Mouse (Mus musculus): ENCODE results near the gene Snapc4. TPM values are rescaled to one million over a fixed set of nuclear protein-coding genes. Genes with fewer than 3 reads are reported as not detected.

The Snapc4 gene
- polyA plus RNA-seq (2012) = 61.5 and 68.5 TPM in 2 replicates

DNA sequence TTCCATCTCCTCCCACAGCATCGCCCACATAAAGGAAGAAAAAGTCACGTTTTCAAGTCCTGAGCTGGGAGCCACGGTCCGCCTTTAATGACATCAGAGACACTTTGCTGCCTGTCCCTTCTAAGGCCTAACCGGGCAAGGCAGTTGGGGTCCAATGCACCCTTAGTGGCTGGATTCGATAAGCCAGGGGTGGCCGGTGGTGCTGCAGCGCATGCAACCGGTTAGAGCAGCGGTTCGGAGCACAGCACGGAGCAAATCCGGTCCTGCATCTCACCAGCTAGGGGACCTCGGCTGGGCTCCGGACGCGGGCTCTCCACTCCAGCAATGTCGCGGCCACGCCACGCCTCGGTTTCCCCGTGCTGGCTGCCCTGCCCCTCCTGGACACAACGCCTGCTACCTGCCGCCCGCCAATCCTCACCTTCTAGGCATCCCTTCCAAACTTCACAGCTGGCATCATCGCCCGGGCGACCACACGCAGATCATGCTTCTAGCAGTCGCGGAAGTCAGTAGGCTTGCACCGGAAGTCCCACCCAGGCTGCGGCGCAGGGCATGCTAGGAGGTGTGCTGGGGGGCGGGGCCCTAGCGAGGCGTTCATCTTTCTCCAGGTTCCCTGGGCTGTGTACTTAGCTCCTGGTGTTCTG, at the start of gene Snapc4:
Gene Snapc4, minus strand, starts transcription at position 523 of the 641 bp plus-strand sequence.
- TF ChIP-seq GATA1 (IDR thresholded peaks at IDR 0.05; ENCODE audit: low read length) = no peak

DNA sequence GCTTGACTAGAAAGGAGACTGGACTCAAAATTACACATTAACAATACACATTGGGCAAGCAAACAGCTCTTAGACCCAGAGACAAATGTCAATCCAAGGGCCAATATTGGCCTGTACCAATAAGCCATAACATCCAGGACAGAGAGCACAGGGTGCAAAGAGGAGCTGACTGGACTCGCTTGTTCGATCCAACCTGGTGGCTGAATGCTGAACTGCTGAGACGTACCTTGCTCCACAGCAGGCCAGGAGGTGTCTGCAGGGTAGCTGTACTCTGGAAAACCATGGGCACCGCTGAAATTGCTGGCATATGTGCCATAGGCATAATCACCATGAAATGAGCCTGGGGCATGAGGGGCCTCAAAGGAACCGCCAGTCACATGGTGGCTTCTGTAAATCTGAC, 49.4 kb upstream of the Snapc4 start:
- TF ChIP-seq GATA1 (IDR thresholded peaks at IDR 0.05; ENCODE audit: low read length) = no peak

DNA sequence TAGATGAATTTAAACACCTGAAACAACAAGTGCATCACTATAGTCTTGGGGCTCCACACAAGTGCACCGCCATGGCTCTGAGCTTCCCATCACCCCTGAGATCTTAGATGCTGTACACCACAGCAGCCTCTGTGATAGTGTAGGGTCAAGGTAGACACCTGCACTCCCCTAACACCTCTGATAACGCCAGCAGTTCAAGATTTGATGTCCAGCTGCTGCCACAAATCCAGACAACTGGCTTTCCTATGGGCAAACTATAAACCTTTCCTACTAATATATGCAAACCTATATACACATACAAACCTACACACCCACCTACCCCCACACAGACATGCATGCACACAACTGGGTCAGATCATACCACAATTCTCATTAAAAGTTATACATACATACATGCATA, 44.1 kb upstream of the Snapc4 start:
- TF ChIP-seq GATA1 (IDR thresholded peaks at IDR 0.05; ENCODE audit: low read length) = no peak

DNA sequence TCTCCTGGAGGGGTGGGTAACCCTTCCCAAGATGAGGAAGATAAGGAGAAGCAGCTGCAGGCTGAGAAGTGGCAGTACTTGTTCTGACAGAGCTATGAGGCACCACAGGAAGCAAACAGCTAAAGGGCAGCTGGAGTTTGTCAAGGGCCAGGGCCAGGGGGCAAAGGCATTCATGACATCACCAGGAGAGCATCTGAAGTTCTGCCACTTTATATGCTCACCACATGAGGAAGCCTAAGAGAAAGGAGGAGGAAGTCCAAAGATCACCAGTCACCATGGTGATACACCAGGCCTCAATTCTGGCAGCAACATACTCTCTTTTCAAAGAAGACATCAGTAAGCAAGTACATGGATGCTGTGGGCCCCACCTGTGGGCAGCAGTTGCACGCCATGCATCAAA, 42.6 kb upstream of the Snapc4 start:
- no peak for TF ChIP-seq GATA1 (IDR thresholded peaks at IDR 0.05; ENCODE audit: low read length)

DNA sequence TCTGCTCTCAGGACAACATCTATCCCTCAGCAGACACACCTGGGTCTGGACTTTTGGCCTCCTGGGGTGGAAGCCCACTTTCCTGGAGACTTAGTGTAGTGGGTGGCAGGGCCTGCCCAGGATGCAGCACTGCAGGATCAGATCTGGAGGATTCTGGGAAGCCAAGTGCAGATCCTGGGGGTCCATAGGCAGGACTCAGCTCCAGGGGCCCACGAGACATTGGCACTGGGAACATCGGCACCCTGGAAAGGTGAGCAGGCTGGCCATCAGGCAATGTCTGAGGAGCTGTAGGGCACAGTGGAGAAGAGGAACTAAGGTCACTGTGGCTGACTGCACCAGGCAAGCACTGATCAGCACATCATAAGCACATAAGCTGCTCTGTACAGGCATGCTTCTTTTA, 41.5 kb upstream of the Snapc4 start:
- TF ChIP-seq GATA1 (IDR thresholded peaks at IDR 0.05; ENCODE audit: low read length) = no peak

DNA sequence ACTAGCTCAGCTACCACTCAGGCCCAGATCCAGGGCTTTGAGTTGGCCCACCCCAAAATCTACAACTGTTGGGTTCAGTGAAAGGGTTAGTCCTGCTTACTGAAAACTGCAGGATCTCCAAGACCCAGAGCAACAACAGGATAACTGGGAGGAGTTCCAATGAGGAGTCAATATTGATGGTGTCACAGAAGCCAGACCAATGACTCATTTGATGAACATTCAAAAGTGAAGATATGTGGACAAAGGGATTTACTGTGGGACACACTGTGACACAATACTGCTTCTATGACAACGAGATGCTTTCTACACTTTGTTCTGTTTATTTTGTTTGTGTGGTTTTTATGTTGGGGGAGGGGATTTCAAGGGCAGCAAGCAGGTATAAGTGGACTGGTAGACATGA, 37.7 kb upstream of the Snapc4 start:
- no peak for TF ChIP-seq GATA1 (IDR thresholded peaks at IDR 0.05; ENCODE audit: low read length)

DNA sequence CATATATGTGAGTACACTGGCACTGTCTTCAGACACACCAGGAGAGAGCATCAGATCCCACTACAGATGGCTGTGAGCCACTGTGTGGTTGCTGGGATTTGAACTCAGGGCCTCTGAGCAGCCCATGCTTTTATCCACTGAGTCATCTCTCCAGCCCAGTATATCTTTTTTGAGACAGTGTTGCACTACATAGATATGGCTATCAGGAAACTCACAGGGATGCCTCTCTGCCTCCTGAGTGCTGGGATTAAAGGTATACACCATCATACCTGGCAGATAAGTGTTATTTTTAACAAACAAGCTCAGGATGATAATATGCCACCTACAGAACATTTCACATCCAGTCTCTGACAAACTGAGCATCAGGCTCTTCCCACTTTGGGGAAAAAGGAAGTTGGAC, 36.6 kb upstream of the Snapc4 start:
- no peak for TF ChIP-seq GATA1 (IDR thresholded peaks at IDR 0.05; ENCODE audit: low read length)

DNA sequence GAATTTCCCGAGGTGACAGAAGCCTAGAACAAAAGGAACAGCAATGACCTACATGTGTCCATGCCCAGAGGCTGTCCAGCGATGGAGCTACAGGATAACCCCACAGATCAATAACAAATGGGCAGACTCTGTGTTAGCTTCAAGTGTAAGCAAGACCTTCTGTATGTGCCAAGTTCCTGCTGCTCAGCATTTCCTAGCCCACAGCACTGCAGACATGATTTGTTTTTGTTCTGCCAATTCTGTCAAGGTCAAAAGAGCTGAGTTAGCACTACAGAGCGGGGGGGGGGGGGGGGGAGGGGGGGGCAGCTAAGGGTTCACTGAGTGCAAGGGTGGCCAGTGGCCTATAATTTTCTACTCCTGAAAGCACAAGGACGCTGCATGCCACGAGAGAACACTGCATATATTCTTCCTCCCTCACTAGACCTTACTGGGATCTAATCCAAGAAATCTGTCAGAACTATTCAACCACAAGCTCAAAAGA, 30.5 kb upstream of the Snapc4 start:
- TF ChIP-seq GATA1 (IDR thresholded peaks at IDR 0.05; ENCODE audit: low read length) = no peak

DNA sequence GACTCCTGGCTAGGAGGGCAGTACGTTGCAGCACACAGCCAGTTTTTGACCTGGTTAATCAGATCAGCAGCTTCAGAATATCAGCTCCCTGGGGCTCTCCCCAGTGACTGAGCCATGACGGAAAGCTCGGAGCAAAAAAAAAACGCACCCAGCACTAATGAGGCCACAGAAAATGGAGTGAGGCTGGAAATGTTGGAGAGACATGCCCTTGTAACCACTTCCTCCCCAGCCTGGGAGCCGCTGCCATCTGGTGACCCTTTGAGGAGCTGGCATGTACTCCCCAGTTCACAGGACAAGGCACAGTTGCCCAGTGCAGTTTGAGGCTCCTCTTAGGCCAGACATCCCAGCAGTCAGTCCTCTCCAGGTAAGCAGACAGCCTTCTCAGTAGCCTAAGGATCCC, 29.6 kb upstream of the Snapc4 start:
- TF ChIP-seq GATA1 (IDR thresholded peaks at IDR 0.05; ENCODE audit: low read length) = no peak

DNA sequence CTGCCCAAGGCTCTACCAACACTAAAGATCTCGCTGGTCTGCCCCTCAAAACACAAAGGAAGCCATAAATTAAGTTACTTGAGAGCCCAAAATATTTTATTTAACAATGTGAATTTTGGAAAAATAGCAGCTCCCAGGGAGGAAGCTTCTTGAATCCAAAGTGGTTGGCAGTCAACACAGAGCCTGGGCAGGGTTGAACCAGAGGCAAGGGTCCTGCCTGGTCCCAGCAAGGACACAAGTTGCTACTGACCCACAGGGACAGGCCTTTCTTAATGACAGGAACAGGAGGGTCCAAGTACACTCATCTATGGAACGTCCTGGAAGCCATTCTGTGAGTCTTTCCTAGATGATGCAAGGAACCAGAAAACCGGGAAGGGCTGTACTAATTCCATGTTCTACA, 28.9 kb upstream of the Snapc4 start:
- TF ChIP-seq GATA1 (IDR thresholded peaks at IDR 0.05; ENCODE audit: low read length) = no peak

DNA sequence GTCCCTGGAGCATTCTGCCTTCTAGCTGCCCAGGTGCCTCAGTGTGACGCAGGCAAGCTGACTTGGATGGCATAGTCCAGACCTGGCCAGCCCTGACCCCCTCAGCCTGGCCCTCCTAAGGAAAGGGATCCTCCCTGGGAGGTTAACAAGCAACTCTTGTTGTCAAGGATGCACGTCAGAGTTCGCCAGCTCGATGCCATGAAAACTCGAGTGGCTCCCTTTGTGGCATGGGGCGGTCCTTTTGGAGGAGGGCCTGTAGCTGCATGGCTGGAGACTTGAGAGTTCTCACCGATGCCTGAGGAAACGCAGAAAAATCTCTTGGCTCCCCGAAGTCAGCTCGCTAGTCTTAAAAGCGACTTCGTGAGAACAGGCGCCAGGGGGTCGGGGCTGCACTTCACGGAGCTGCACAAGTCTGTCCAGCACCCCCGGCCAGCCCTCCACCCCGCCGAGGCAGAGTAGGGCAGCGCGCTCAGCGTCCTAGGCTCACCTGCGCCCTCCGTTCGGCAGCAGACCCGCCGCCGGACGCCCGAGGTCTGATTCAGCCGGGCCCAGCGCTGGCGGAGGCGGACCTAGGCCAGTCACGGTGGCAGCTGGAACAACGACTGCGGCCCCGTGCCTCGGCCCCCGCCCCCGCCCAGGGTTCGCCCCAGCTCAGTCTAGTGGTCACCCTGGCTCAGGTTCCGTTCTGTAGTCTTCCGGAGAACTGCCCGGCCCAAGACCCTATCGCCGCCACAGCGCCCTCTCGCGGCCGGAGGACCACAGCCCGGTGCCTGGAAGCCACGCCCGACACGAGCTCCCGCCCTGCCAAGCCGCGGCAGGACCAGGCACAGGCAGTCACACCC, 28.3 kb upstream of the Snapc4 start, which contains the start of gene Inpp5e:
Gene Inpp5e, minus strand, starts transcription at position 689 of the 842 bp plus-strand sequence.
- no peak for TF ChIP-seq GATA1 (IDR thresholded peaks at IDR 0.05; ENCODE audit: low read length)

DNA sequence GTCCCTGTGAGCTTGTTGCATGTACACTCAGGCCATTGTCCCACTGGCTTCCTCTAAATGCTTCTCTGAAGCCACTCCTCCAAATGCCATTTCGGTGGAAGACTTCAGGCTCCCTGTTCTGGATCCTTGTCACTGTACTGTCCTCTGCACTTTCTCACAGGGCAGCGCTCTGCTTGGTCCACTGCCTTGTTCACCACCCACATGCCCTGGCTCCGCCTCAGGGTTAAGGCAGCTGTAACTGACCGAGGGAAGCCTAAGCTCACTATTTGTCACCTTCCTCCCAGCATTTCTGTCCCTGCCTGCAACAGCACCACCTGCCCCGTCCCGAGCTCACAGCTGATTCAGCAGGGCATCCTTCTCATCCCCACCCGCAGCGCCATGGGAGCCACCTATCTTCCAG, 22.9 kb upstream of the Snapc4 start:
- no peak for TF ChIP-seq GATA1 (IDR thresholded peaks at IDR 0.05; ENCODE audit: low read length)

DNA sequence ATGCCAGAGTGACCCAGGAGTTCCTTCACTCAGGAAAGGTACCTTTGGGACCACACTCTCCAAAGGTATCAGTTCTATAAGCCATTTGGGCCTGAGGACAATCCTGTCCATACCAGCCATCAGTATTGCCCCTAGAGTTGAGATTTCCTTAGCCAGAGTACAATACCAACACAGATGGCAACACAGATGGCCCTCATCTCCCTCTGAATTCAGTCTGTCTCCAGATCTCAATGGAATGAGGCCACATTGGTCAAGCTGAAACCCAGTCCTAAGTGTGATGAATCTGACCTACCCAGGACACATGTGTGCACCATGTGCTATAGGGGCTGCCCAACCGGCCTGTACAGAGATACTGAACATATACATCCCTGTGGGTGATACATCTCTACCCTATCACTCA, 21.8 kb upstream of the Snapc4 start:
- no peak for TF ChIP-seq GATA1 (IDR thresholded peaks at IDR 0.05; ENCODE audit: low read length)

DNA sequence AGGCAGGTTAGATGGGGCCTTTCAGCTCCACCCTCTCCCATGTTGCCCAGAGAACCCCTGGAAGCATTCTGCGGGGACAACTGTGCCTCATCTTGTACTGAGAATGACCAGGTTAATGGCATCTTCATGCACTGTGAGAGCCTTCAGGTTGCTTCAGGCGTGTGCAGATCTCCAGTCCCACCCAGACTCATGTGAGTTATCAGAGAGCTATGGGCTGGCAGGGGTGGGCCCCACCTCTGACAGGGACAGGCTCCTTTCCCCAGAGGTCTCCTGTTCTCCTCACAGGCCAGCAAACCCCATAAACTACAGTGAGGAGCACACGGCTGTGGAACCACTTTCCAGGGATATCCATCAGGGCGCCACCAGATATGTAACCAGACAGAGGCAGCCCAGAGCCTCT, 20.6 kb upstream of the Snapc4 start:
- no peak for TF ChIP-seq GATA1 (IDR thresholded peaks at IDR 0.05; ENCODE audit: low read length)

DNA sequence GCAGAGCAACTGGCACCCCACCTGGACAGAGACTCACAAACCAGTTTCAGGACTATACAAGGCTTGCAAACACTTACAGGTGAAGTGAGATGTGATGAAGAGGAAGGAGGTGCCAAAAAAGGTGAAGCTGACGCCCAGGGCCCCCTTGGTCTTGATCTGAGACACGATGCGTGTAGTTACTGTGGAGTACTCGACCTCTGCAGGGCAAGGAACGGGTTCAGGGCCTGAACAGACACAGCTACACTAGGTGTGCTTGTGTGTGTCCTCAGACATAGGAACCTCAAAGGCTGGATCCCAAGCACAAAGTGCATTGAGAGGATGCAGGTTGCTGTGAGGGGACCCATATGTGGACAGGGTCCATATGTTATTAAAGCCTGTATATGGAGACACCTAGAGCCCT, 19.8 kb upstream of the Snapc4 start:
- TF ChIP-seq GATA1 (IDR thresholded peaks at IDR 0.05; ENCODE audit: low read length) = no peak

DNA sequence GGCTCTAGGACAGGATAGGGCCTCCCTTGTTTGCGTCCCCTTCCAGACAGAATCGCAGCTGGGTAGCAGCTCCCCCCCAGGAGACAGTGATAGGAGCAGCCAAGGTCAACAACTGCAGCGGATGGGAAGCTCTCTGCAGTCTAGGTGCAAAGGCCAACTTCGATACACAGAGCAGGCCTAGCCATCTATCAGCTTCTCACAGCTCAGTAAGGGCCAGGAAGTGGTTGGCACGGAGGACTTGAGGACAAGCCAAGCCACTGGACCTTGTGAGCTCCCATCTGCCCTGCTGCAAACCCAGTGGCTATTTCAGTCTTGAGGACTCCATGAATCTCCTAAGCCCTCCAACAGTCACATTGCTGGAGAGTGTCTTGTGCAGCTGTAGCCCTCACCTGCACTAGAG, 19.2 kb upstream of the Snapc4 start:
- TF ChIP-seq GATA1 (IDR thresholded peaks at IDR 0.05; ENCODE audit: low read length) = no peak

DNA sequence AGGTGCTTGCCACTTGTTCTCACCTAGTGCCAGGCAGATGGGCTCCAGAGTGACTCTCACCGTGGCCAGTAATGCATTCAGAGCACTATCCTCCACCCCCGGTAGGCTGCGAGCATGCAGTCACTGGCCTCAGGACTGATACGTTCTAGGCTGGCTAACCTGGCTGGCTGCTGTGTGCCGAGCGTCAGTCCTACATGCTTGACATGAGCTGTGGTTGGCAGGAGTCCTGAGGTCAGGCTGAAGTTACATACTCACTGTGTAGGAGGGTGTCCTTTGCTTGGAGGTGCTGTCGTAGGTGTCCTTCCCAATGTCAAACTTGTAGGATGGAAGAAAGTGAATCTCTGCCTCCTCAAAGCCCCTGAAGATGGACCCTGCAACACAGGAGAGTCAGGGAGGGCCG, 18.5 kb upstream of the Snapc4 start:
- no peak for TF ChIP-seq GATA1 (IDR thresholded peaks at IDR 0.05; ENCODE audit: low read length)
